Mouse (Mus musculus): ENCODE data around the gene Dhx16.

Gene Dhx16

GRCm38 (mm10) chr17:35897644-35898573 lies 18.3 kb downstream of the Dhx16 start:
- no peak for DNase-seq

- no peak for DNase-seq
Measured at GRCm38 (mm10) chr17:35900636-35901035, 21.0 kb downstream of the Dhx16 start.

- peak; percentile 77 for DNase-seq
Measured at GRCm38 (mm10) chr17:35903343-35903991, 23.8 kb downstream of the Dhx16 start.

- DNase-seq = no peak
Measured at GRCm38 (mm10) chr17:35903992-35904355, 24.4 kb downstream of the Dhx16 start.

- DNase-seq = no peak
Measured at GRCm38 (mm10) chr17:35905587-35905986, 26.0 kb downstream of the Dhx16 start.

- no peak for DNase-seq
Measured at GRCm38 (mm10) chr17:35907609-35908008, 28.0 kb downstream of the Dhx16 start.

- no peak for DNase-seq
Measured at GRCm38 (mm10) chr17:35909186-35909918, 29.7 kb downstream of the Dhx16 start.

- peak; percentile 98 for DNase-seq
Measured at GRCm38 (mm10) chr17:35909919-35910369, 30.3 kb downstream of the Dhx16 start, which contains the start of gene Atat1. Atat1 (minus strand) TSS chr17:35910075.

- no peak for DNase-seq
Measured at GRCm38 (mm10) chr17:35914975-35915374, 35.4 kb downstream of the Dhx16 start.

- DNase-seq = no peak
Measured at GRCm38 (mm10) chr17:35915538-35916296, 36.1 kb downstream of the Dhx16 start.

- DNase-seq = peak; percentile 99
Measured at GRCm38 (mm10) chr17:35916297-35917142, 36.9 kb downstream of the Dhx16 start, which contains the start of the genes Mrps18b and Ppp1r10. Mrps18b (minus strand) TSS chr17:35916389. Ppp1r10 (plus strand) TSS chr17:35916434.

GRCm38 (mm10) chr17:35917143-35917462 lies 37.5 kb downstream of the Dhx16 start:
- peak; percentile 43 for DNase-seq

GRCm38 (mm10) chr17:35917463-35918251 lies 38.0 kb downstream of the Dhx16 start:
- peak; percentile 44 for DNase-seq

GRCm38 (mm10) chr17:35918276-35919059 lies 38.8 kb downstream of the Dhx16 start:
- DNase-seq = peak; percentile 49

GRCm38 (mm10) chr17:35919060-35919715 lies 39.6 kb downstream of the Dhx16 start:
- DNase-seq = peak; percentile 97

GRCm38 (mm10) chr17:35919864-35920301 lies 40.3 kb downstream of the Dhx16 start:
- DNase-seq = no peak

GRCm38 (mm10) chr17:35920384-35920783 lies 40.8 kb downstream of the Dhx16 start:
- DNase-seq = no peak

- DNase-seq = peak; percentile 51
Measured at GRCm38 (mm10) chr17:35920862-35921562, 41.4 kb downstream of the Dhx16 start.
